Mouse (Mus musculus) kidney, postnatal 4 days (tissue): ENCODE measurements around the gene Tubb1.

Experiments
- DNase-seq, 2 experiments: peaks; one replicate each; pipeline ENCODE4 v3.0.0; 2021; ENCODE audit warnings: mixed read lengths in 2 of 2

The Tubb1 gene

DNA sequence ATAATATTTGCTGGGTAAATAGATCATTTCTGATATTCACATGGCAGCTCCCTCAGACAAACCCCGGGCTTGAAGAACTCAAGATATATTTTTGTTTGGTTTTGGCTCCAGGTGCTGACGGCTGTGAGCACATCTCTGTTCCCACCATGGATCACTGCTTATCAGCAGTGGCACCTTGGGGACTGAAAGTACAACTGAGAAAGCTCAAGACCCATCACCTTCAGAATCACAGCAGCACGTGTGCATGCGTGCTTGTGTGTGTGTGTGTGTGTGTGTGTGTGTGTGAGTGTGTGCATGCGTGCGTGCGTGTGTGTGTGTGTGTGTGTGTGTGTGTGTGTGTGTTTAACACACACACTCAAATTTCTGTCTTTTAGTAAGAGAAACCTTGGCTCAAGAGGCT, 6.1 kb upstream of the Tubb1 start:
- no peak for DNase-seq

DNA sequence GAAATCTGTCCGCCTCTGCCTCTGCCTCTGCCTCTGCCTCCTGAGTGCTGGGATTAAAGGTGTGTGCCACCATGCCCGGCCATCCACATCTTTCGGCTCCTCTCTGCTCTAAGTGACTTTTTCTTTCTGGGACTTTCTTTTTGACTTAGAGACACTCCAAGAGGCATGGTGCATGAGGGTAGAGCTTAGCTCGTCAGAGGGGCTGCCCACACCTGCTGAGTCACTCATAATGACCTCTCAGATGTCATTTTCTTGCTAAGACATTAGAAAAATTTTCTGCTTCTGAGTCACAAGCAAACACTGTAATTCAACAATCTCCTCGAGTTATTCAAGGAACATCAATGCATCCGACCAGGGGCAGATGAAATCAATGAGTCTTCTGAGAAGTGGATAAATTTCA, 5.5 kb upstream of the Tubb1 start:
- DNase-seq: no peak

- DNase-seq: no peak
These were observed 4.0 kb upstream of the Tubb1 start for GRCm38 (mm10) chr2:174446492-174446891.

GRCm38 (mm10) chr2:174446905-174447304, 3.6 kb upstream of the Tubb1 start:
- DNase-seq: no peak

- no peak for DNase-seq
These were observed 2.1 kb upstream of the Tubb1 start for GRCm38 (mm10) chr2:174448405-174448804.

- DNase-seq: peak; percentile 29 to 43
These were observed 3.2 kb downstream of the Tubb1 start for GRCm38 (mm10) chr2:174453681-174454080.

DNA sequence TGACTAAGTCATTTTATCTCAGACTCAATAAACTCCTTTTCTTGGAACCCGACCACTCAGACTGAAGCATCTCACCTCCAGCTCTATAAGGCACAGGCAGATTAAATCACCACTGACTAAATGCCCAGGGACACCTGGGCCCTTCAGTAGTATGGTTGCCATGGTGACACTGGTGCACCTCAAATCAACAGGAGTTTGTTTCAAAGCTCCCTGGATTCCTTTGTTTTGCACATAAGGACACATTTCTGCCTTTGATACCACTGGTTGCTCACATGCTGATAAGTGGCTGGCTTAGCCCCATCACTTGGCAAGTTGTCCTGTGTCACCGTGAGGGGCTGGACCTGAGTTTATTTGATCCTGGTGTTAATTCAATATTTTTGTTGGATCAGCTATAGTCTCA, 8.9 kb downstream of the Tubb1 start:
- no peak for DNase-seq

DNA sequence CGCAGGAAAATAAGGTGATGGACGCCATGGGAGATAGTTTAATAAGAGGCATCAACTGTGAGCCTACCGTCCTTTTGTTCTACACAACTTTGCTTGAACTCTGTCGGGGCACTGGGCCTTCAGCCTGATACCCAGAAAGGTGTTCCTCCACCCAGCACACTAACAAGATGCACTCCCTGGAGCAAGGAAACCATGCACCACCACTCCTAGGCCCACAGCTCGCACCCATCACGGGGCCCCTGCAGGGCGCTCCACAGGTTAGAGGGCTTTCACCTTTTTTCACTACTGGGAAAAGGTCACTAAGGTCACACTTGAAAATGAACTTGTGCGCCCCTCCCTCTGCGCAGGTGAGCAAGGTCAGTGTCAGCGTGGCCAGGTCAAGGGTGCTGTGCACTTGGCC, 12.9 kb downstream of the Tubb1 start:
- peak in 1 of 2 experiments; percentile 51 for DNase-seq

GRCm38 (mm10) chr2:174463789-174464523, 13.5 kb downstream of the Tubb1 start, which contains the start of gene Atp5e:
Atp5e (minus strand) TSS chr2:174464105.
- DNase-seq: peak; percentile 96 to 98

- no peak for DNase-seq
These were observed 19.8 kb downstream of the Tubb1 start for GRCm38 (mm10) chr2:174470333-174470732.

DNA sequence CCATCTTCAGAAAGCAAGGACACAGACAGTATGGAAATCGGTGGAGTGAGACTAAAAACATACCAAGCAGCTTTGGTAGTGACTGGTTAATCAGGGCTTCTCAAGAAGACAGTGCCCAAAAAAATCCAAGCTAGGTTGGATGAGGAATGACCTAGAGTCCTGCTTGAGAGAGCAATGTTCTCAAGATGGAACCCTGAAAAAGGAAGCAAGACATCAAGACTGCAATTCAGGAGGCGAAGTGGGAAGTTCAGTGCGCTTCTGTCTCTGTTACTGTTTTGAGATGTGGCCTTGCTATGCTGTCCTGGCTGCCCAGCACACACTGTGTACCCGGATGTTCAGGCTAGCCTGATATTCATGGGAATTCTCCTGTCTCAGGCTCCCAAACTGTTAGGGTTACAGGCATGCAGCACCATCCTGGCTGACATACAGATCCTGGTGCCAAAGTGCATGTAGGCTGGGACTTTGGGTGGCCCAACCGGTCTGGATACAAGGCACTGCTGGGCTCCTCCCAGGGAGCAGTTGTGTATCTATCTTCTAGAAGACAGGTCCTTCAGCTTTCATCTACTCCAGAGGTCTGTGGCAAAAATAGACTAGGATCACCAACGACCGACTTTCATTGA, 20.4 kb downstream of the Tubb1 start:
- DNase-seq: no peak

DNA sequence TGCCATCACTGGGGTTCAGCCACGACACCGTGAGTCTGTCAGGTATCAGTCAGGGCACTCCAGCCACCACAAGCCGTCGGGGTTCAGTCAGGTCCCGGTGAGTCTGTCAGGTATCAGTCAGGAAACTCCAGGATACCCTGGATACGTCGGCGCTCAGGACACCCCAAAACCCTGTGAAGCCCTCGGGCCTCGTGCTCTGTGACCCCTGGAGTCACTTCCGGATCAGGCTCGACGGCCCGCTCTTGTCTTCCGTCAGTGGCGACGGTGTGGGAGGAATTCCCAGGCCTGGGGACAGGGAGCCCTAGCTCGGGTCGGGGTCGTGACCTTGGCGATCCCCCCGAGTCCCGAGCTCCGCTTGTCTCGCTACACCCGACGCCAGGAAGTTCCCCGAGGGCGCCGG, 21.9 kb downstream of the Tubb1 start:
- DNase-seq: no peak

DNA sequence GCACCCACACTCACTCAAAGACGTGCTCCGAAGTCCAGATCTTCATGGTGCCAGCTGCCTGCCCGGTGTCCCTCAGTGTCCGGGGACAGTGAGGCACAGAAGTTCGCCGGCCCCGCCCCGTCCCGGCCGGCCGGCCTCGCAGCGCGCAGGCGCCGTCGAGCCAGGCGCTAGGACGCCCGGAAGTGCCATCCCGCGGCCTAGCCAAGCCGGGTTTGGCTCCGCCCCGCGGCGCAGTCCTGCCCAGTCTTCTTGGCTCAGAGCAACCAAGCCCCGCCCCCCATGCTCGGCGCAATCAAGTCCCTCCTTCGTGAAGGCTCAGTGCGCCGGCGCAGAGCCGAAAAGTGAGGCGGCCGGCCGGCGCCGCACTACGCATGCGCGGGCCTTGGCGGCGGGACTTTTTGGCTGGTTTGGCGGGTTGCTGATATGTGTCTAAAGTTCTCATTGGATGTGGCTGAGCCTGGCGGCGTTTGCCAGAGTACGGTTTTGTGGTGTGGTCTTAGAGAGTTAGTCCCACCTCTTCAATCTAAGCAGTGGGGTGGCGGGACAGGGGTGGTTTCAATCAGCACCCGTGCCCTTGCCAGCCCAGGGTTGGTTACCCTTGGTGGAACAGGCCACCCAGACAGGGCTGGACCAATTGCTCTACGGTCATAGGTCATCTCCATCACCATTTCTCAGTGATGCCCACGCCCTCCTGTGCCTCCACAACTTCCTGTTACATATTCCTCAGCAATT, 22.5 kb downstream of the Tubb1 start, which contains the start of gene Prelid3b:
Gene Prelid3b (minus strand): TSS at position 264 of the 732 bp plus-strand sequence.
- DNase-seq: peak; percentile 100

DNA sequence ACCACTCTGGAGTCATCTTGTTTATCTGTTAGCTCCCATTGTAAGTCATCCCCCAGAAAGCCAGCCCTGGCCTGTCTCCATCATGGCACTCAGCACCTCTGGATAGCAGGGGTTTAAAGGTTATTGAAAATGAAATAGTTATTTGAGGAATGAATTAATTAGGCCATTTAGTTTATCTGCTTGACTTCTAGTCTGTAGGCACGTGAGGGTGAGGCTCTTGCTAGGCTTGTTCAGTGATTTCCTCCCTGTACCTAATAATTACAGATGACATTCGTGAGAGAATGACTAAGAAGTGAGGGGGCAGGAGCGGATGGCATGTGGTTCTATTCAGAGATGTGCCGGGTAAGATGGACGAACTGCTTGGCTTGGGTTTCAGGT, 23.0 kb downstream of the Tubb1 start:
- no peak for DNase-seq

DNA sequence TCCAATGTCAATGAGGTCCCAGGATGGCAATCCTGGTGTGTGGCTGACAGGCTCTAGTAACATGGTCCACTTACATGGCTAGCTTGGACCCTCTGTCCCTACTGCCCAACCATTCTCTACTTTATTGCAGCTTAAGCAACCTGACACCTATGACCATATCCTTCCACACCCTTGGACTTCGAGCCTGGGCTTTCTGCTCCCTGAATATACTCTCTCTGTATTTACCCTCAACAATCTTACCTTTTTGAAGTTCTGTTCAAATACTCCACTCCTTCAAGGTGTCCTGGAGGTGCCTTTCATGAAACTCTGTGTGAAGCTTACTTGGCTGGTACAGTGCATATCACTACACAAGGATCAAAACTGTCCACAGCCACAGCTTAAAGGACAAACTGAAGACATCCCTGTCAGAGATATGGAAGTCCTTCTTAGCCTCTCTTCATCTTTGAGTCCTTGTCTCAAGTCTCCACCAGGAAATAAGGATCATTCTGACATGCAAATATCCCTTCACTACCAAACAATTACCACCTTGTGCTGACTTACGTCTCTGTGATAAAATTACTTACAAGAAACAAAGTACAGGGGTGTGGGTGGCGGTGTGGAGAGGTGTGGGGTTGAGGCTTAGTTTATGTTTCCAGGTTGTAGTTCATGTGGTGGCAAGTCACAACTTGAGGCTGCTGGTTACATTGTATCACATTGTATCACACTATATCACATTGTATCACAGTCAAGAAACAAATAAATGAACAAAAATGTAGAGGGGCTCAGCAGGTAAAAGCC, 27.2 kb downstream of the Tubb1 start:
- no peak for DNase-seq

- DNase-seq: no peak
These were observed 28.3 kb downstream of the Tubb1 start for GRCm38 (mm10) chr2:174478746-174479145.

- DNase-seq: no peak
These were observed 36.5 kb downstream of the Tubb1 start for GRCm38 (mm10) chr2:174487005-174487404.

- no peak for DNase-seq
These were observed 42.4 kb downstream of the Tubb1 start for GRCm38 (mm10) chr2:174492858-174493257.

DNA sequence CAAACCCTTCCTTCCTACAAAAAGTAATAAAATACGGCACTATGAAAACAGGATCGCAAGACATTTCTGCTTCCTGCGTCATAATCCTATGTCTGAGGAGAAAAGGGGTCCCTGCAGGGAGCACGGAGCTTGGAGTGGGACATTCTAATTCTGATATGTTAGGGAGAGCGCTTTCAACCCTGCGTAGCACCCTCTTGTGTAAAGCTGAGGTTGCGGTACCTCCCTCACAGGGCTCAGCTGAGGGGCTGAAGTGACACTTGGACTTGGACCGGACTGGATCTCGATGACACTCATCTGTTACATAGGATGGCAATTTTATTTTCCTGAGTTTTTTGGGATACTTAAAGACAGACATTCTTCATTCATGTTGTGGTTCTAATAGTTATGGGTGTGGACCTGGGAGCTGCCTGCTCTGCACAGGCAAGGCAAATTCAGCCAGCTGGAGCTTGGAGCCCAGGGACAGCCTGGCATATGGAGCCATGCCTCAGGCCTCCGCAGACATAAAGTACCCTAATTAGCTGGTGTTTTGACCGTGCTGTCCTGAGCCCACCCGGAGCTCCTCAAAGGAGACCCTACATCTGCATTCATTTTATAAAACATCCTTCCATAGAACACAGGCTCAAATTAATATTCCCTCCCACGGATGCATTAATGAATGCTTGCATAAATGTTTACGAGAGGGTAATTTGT, 50.5 kb downstream of the Tubb1 start:
- no peak for DNase-seq

GRCm38 (mm10) chr2:174501517-174501916, 51.0 kb downstream of the Tubb1 start:
- no peak for DNase-seq

DNA sequence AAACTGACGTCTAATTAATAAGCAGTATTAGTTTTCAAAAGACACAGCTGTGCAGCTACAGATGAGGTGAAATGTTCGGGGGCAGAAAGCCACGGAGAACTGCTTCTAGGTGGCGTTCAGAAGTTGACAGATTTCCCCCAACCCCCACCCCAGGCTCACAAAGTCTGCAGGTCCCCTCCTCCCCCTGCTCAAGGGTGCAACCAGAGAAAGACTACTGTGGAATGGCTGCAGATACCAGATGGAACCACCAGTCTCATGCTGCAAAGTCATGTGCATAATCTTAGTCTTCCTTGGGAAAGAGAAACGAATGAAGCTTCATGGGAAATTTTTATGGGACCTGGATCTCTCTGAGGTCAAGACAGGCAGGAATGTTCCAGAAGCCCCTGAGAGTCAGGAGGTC, 51.8 kb downstream of the Tubb1 start:
- peak in 1 of 2 experiments; percentile 5 for DNase-seq

DNA sequence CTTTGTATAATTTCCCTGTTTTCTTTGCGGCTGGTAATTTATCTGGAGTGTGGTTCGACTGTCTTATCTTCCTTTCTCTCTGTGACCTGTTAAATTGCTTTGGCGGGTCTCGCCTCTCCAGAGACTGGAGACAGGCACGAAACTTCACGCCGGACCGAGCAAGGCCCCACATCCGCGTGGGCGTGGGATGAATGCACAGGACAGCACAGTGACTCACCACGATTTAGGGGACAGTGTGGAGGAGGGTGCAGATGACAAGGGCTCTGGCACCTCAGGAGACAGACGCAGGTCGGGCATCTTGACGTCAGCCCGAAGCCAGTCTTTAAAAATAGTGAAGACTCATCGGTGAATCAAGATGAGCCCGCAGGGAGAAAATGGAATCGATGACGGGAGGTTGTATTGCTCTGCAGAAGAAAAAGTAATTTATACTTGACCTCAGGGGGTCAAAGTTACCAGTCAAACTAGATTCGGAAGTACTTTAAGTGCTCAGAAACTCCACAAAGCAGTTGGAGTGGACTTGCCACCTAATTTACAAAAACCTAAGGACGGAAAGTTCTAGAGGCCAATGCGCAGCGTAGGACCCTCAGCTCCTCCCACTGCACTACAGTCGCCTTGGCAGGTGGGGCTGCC, 52.5 kb downstream of the Tubb1 start:
- DNase-seq: peak; percentile 23 to 49
